Mouse (Mus musculus) heart, postnatal 36 days (tissue): ENCODE measurements around the gene Dars. TPM values are rescaled to one million over a fixed set of nuclear protein-coding genes. Genes with fewer than 3 reads are reported as not detected.

ENCODE experiments used
- DNase-seq, 2 experiments: peaks; one replicate each; pipeline ENCODE4 v3.0.0; 2021 to 2022
- intact Hi-C: fragments of 180-260 bp; cut with DNase I; formaldehyde crosslinking; loops from one replicate; pipeline ENCODE4 v1.15.1; 2025
- total RNA-seq, 2 experiments: library from RNA; stranded (reverse); gene quantifications; 2 replicates each; pipeline ENCODE4 v1.2.3; 2021

The Dars gene
- total RNA-seq = 10 to 100 TPM; 63.4 to 64.6 TPM

DNA sequence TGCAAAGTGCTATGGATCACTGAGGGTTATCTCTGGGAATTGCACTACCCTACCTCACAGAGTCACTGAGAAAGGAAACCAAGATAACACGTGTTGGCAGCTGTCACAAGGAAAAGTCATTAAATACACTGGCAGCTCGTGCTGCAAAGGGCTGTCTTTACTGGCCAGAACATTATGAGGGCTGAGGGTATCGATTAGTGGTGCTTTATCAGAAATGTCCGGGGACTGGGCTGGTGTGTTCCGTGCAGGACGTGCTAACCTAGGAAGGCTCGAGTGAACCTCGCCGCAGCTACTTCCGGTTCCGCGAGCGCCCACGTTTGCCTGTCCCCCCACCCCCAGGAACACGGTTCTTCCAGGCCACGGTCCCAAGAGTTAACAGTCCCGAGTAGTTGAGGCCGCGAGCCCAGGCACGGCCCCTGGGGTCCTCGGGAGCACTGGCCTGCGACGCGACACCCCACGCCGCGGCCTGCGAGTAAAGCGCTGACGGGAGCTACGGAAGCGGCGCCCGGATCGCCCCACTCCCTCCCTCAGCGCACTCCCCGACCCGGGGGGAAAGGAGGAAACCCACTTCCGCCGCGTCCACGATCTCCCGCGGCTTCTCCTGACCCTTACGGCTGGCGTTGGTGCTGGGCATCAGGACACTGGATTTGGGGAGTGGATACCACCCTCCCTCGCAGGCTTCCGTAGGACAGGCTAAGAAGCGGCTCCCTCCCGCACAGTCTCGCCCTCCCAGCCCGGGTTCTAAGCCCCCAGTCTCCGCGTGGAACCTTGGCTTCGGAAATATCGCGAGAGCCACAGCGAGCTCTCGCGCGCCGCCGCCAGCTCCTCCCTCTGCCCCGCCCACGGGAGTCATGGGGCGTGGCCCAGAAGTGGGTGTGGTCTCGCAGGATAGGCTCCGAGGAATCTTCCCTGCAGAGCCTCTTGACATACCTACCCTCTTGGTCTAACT, at the start of gene Dars:
Gene Dars, minus strand, starts transcription at position 785 of the 949 bp plus-strand sequence.
- intact Hi-C loops = loop anchor here (5.0 to 10.0 kb wide), 2 partner anchors 40 to 642 kb away; partner anchors contain the start of gene Ccnt2
- DNase-seq = peak; percentile 95 to 96

DNA sequence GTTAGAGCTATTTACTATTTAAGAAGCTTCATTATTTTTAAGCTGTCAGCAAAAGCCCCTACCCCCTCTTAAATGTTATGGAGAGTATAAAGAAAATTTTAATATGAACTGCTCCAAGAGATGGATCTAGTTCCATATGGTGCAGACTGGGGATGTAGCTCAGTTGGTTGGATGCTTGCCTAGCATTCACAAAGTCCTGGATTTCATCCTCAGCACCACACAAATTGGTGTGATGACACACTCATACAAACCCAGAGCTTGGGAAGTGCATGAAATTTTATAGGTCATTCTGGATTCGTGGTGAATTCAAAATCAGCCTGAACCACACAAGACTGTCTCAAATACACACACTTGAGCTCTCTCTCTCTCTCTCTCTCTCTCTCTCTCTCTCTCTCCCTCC, 49.7 kb upstream of the Dars start:
- no peak for DNase-seq
- intact Hi-C loops = no loop called here

DNA sequence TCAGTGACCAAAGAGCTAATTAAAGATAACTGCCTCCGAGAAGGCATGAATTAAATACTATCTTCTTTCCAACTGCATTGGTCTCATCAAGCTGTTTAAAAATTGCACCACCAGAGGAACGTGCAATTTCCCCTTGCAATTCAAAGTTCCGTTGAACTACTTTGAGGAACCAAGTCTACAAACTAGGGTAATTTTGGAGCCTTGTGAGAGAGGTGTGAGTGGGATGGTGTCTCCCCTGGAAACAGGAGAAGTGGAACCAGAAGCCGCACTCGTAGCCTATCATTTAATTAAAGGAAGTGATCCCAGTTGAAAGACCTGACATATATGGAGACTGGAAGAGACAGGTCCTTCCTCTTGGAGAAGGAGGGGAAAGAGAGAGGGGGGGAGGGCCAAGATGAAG, 46.3 kb upstream of the Dars start:
- intact Hi-C loops = no loop called here
- DNase-seq = no peak

DNA sequence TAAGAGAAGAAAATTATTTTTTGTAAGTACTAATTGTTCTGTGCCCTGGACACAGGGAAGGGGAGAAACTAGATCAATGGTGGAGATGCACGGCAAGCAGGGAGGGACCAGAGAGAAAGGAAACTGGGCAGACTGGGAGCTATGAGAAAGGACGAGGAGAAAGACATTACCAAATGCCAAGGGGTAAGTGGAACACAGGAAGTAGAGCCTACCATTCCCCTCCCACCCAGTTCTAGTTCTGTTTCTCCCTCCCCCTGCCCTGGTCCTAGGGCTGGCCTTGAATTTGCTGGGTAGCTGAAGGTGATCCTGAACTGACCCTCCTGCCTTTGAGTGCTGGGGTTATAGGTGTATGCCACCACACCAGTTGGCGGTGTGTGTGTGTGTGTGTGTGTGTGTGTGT, 45.2 kb upstream of the Dars start:
- no peak for DNase-seq
- intact Hi-C loops = no loop called here

GRCm38 (mm10) chr1:128460780-128461179, 43.6 kb upstream of the Dars start:
- DNase-seq = no peak
- intact Hi-C loops = no loop called here

GRCm38 (mm10) chr1:128459439-128459838, 42.3 kb upstream of the Dars start:
- intact Hi-C loops = loop anchor here (5.0 kb wide), 2 partner anchors 87 to 133 kb away; partner anchors contain the start of gene Cxcr4
- no peak for DNase-seq

DNA sequence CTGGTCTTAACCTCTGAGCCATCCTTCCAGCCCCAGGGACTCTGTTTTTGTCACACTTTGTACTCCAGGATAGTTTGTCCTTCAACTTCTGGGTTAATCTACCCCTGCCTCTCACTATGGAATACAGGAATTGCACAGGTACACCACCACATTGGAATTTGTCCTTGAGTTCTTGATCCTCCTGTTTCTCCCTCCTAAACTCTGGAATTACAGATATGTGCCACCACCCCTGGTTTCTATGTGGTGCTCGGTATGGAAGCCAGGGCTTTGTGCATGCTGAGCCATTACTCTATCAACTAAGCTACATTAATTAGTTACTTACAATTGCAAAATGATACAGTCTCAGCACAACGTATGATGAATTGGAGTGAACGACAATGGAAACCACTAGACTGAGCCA, 41.8 kb upstream of the Dars start:
- DNase-seq = no peak
- intact Hi-C loops = loop anchor here (5.0 kb wide), 2 partner anchors 87 to 133 kb away; partner anchors contain the start of gene Cxcr4

- intact Hi-C loops = loop anchor here (2.0 to 5.0 kb wide), 4 partner anchors 16 to 135 kb away; partner anchors contain the start of gene Cxcr4
These were observed 39.8 kb upstream of the Dars start for GRCm38 (mm10) chr1:128456844-128457445.

DNA sequence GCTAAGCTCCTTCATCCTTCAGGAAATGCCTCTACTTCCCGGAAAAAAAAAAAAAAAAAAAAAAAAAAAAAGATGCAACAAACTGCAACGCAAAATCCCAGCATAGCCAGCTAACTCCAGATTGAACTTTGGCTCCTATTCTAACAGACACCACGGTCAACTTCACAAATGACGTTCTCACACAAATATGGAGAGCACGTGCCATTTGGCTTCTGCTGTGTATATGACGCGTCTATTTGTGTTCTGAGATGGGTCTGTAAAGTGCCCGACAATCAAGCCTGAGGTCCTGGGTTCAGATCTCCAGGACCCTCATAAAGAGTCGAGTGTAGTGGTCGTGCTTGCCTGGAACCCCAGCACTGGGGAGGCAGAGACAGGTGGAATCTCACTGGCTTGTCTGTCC, 39.1 kb upstream of the Dars start:
- intact Hi-C loops = loop anchor here (2.0 to 5.0 kb wide), 4 partner anchors 15 to 136 kb away; partner anchors contain the start of gene Cxcr4
- no peak for DNase-seq

More at GRCm38 (mm10) chr1:128456844-128457445, 39.8 kb upstream of the Dars start:
- peak; percentile 21 to 36 for DNase-seq

DNA sequence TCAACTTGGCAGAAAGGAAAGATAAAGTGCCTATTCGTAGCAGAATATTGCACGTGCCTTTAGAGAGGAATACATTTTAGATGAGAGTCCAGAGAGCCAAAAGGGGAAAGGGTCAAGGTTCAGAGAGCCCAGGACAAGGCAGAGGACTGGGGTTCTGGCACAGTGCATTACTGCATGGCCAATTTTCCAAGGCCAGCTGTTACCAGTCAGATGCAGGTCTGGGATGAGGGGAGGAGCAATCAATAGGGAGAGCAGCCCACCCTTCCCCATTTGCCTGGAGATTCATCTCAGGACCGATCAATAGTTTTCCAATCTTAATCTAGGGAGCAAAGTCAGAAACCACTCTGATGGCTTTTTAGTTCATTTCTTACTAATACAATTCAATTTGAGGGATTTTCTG, 35.0 kb upstream of the Dars start:
- intact Hi-C loops = no loop called here
- DNase-seq = no peak

DNA sequence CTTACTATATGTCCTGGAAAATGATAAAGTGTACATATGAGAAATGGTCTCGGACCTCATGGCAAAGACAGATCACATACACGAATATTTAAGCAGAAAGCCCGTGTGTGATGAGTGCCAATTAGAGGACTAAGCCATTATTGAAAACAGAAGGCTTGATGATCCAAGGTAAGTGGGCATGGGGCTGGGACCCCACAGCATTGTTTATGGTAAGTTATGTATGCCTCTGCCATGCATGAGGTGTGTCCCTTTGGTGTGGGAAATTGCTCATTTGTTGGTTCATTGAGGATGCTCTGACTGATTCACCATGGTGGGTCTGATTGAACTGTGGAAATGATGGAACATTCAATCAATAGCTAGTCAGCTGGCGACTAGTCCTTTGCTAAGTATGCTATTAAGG, 34.0 kb upstream of the Dars start:
- intact Hi-C loops = no loop called here
- no peak for DNase-seq

DNA sequence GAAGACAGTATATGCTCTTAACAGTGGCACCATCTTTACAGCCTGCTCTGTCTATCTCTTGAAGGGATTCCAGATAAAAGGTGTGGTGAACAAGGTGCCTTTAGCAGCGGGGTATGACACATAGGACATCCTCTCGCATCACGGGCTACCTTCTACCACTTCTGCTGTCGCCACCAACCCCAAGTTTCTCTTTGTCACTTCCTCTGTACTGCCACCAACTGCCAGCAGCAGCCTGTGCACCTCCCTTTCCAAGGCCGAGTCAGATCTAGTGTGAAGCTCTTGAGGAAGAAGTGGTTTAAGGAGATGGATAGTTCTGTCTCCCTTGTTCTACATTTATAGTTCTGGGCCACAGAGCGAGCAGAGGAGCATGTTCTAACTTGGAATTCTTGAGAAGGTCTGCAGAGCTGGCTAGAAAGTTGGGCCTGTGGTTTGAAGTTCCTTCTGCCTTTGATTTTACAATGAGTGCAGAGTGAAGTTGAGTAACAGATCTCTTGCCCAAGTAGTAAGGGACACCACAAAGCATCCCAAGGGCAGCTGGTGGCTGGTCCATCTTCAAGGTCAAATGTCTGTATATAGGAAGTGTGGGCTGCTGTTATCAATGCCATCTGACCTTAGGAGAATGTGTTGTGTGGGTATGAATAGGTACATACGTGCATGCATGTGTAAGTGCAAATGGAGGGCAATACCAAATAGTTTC, 30.2 kb upstream of the Dars start:
- intact Hi-C loops = no loop called here

DNA sequence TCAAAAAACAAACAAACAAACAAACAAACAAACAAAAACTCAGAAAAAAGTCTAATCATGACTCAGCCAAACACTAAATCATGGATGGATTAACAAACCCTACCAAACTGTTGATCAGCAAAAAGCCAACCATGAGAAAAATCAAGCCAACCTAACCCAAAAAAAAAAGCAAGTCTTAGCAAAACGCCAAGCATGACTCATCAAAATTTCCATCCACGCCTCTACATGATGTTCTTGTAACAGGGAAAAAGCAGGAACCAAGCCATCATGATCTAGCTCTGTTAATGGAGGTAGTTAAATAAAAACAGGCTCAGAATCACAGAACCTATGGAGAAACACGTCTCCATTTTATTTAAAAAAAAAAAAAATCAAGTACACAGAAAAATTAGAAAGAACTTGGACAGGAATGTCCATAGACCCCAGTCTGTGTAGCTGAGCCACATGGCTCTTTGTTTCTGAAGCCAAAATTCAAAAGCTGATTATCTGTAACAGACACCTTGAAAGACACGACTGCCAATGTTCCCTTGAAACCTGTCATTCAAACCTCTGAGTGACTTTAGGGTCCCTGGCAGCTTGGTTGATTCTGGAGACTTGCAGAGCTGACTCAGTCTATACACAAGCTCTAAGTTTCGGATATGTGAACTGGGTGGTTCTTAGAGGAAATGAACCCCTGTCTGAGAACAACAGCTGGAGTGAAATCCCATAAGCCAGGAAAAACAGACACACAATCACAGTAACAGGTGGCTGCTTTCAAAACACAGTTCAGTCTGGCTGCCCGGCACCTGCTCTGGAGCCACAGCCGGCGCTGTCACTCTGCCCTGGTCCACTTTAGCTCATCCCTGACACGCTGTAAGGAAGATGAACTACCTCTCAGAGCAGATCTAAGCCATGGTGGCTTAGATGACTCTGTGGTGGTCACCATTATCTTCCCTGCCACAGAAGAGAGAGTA, 27.0 kb upstream of the Dars start:
- DNase-seq = peak in 1 of 2 experiments; percentile 12
- intact Hi-C loops = no loop called here

More for the DNA sequence above, 30.2 kb upstream of the Dars start:
- no peak for DNase-seq

DNA sequence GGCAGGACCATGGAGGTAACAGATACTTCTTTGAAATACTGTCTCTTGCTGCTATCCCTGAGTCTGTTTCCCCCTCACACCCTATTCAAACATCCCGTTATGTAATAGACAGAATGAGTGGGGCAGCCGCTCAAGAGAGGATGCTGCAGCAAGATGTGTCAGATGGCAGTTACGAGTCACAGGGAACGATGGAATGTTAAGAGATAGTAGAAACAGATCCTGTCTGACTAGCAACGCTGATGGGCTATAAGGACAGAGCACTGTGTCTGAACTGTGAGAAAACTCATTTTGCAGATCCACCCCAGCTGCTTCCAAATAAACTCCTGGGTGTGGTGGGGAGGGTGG, 23.9 kb upstream of the Dars start:
- DNase-seq = no peak
- intact Hi-C loops = loop anchor here (2.0 kb wide), 1 partner anchor 16 kb away; no protein-coding TSS in a partner anchor

DNA sequence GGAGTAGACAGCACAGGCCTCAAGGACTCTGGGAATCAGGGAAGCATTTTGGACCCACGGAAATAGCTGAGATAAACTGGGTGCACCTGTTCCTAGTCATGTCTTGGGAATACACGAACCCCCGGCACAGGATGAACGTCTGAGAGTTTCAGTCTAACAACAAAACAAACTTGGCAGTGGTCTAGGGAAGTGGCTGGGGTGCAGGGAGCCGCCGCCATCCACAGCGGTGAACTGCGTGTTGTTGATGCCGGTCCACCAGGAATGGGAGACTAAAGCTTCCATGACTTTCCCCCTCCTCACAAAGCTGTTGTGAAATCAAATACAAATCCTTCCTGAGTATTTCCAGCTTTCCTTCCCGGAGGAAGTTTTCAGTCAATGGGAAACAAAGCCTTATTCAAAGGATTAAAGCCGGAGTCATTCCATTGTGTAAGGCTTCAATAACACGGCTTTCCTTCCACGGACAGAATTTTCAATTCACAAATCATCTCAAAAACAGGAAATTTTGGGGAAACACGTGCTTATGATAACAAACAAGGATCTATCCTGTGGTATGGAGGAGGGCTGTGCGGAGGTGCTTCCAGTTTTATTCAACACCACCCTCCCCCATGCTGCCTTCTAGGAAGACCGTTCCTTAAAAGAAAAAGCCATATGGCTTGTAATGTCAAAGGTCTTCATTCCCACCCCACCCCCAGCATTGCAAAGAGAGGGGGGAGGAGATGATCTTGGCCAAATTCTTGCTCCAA, 23.4 kb upstream of the Dars start:
- DNase-seq = no peak
- intact Hi-C loops = loop anchor here (2.0 kb wide), 1 partner anchor 16 kb away; no protein-coding TSS in a partner anchor

DNA sequence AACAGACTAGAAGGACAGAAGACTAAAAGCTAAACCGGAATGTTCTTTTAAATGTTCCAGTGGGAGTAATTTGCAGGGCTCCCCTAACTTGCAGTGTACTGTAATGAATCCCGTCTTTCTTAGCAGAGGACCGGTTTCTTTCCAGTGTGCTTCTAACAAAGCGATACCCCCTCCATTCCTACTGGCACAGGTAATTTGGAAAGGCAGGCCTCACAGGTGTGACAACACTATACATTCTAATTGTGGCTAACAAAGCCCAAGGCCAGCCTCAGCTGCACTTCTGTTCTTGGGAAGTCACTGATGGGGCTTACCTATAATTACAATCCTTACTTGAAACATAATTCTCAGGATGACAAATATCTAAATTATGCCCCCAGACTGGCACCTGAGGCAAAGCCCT, 22.4 kb upstream of the Dars start:
- no peak for DNase-seq
- intact Hi-C loops = loop anchor here (2.0 kb wide), 1 partner anchor 17 kb away; no protein-coding TSS in a partner anchor

GRCm38 (mm10) chr1:128438526-128438925, 21.4 kb upstream of the Dars start:
- intact Hi-C loops = no loop called here

DNA sequence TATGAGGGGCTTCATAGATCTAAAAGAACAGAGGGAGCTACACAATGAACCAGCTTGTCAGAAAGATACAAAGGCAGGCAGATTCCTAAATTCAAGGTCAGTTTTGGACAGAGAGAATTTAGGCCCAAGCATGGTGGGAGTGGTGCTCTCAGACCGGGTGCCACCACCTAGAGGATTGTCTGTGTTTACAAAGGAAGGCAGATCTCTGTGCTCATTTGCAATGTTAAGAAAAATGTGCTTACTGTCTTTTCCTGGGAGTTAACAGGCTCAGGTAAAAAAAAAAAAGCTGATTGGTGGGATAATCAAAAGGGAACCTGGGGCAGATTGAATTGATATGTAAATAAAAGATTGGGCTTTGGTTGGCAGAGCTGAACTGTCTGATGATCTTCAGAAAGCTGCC, 20.1 kb upstream of the Dars start:
- no peak for DNase-seq
- intact Hi-C loops = no loop called here

More at GRCm38 (mm10) chr1:128438526-128438925, 21.4 kb upstream of the Dars start:
- no peak for DNase-seq

- DNase-seq = no peak
- intact Hi-C loops = no loop called here
These were observed 18.8 kb upstream of the Dars start for GRCm38 (mm10) chr1:128436015-128436414.
